Mouse (Mus musculus): ENCODE results near the gene Anapc11. TPM values are rescaled to one million over a fixed set of nuclear protein-coding genes. Genes with fewer than 3 reads are reported as not detected.
A peak's percentile ranks its signal among the peaks of the same experiment; 100 is the strongest.

Anapc11 gene
- polyA plus RNA-seq, 1 experiment from 2014 or later: 126 TPM

- Histone ChIP-seq H3K4me3 (ENCODE audit: low read depth, low read length) (peak within 1 kb of the TSS; percentile 98), H3K27me3 (ENCODE audit: control insufficient read depth, insufficient read depth, low read length) (no peaks in the 10 kb centered on the region), H3K36me3 (ENCODE audit: control insufficient read depth, insufficient read depth, low read length) (peaks cover 13% of the 10 kb centered on the region), H3K4me2 (replicated peaks; ENCODE audit: low read depth) (peak within 1 kb of the TSS; percentile 80), H3K27ac (replicated peaks) (peak within 1 kb of the TSS; percentile 96), H3K9me3 (ENCODE audit: control insufficient read depth, low read length) (no peaks in the 10 kb centered on the region), H3K4me1 (replicated peaks; ENCODE audit: control insufficient read depth, insufficient read depth) (peaks cover 4% of the 10 kb centered on the region; the same call in 1 of the 2 replicates), H3K9ac (ENCODE audit: low read length) (peak within 1 kb of the TSS; percentile 96)
- TF ChIP-seq EP300 (optimal IDR thresholded peaks at IDR 0.05): no peak
- under 1% methylated on average over 90 of the region's 94 CpGs for WGBS
- DNase-seq (ENCODE audit: low spot score): peak; percentile 100
- ATAC-seq (ENCODE audit: low FRiP score, low TSS enrichment): peak; percentile 96
Measured at GRCm38 (mm10) chr11:120572752-120573584, 25.3 kb upstream of the Anapc11 start, which contains the start of gene P4hb. Gene P4hb (minus strand): TSS chr11:120573253.

GRCm38 (mm10) chr11:120573585-120574277 is 24.5 kb upstream of the Anapc11 start:
- Histone ChIP-seq H3K4me3 (ENCODE audit: low read depth, low read length) (peak overlapping the region; percentile 98), H3K27me3 (ENCODE audit: control insufficient read depth, insufficient read depth, low read length) (no peaks in the 10 kb centered on the region), H3K27ac (replicated peaks) (peak overlapping the region; percentile 96), H3K9ac (ENCODE audit: low read length) (peak overlapping the region; percentile 81), H3K9me3 (ENCODE audit: control insufficient read depth, low read length) (no peaks in the 10 kb centered on the region), H3K4me2 (replicated peaks; ENCODE audit: low read depth) (peak overlapping the region; percentile 79), H3K36me3 (ENCODE audit: control insufficient read depth, insufficient read depth, low read length) (peaks cover 13% of the 10 kb centered on the region), H3K4me1 (replicated peaks; ENCODE audit: control insufficient read depth, insufficient read depth) (peaks cover 4% of the 10 kb centered on the region; the same call in 1 of the 2 replicates)
- ATAC-seq (ENCODE audit: low FRiP score, low TSS enrichment) (peak; percentile 5; the same call in 1 of the 2 replicates), DNase-seq (ENCODE audit: low spot score) (no peak)
- no peak for TF ChIP-seq CTCF (IDR thresholded peaks at IDR 0.05; ENCODE audit: low read depth)
- no peak for TF ChIP-seq EP300 (optimal IDR thresholded peaks at IDR 0.05)
- WGBS: under 1% methylated on average over 23 of the region's 23 CpGs

- H3K27ac ChIP-seq (replicated peaks): peak overlapping the region; percentile 45; the same call in 1 of the 2 replicates
Measured at GRCm38 (mm10) chr11:120574278-120574600, 24.0 kb upstream of the Anapc11 start.

GRCm38 (mm10) chr11:120575046-120575445 is 23.2 kb upstream of the Anapc11 start:
- ATAC-seq (ENCODE audit: low FRiP score, low TSS enrichment): no peak
- WGBS: 78% methylated on average over 2 of the region's 2 CpGs
- no peak overlapping the region for H3K9ac ChIP-seq (ENCODE audit: low read length)
- DNase-seq (ENCODE audit: low spot score): no peak
- H3K4me2 ChIP-seq (replicated peaks; ENCODE audit: low read depth): no peak overlapping the region
- H3K4me3 ChIP-seq (ENCODE audit: low read depth, low read length): no peak overlapping the region
- no peaks in the 10 kb centered on the region for H3K9me3 ChIP-seq (ENCODE audit: control insufficient read depth, low read length)
- H3K27me3 ChIP-seq (ENCODE audit: control insufficient read depth, insufficient read depth, low read length): no peaks in the 10 kb centered on the region
- H3K36me3 ChIP-seq (ENCODE audit: control insufficient read depth, insufficient read depth, low read length): peaks cover 19% of the 10 kb centered on the region
- peaks cover 5% of the 10 kb centered on the region for H3K4me1 ChIP-seq (replicated peaks; ENCODE audit: control insufficient read depth, insufficient read depth)
- TF ChIP-seq EP300 (optimal IDR thresholded peaks at IDR 0.05) (no peak), CTCF (IDR thresholded peaks at IDR 0.05; ENCODE audit: low read depth) (no peak)
- H3K27ac ChIP-seq (replicated peaks): no peak overlapping the region

More at GRCm38 (mm10) chr11:120574278-120574600, 24.0 kb upstream of the Anapc11 start:
- TF ChIP-seq CTCF (IDR thresholded peaks at IDR 0.05; ENCODE audit: low read depth) (no peak), EP300 (optimal IDR thresholded peaks at IDR 0.05) (no peak)
- Histone ChIP-seq H3K4me3 (ENCODE audit: low read depth, low read length) (peak overlapping the region; percentile 98), H3K4me2 (replicated peaks; ENCODE audit: low read depth) (peak overlapping the region; percentile 79), H3K9me3 (ENCODE audit: control insufficient read depth, low read length) (no peaks in the 10 kb centered on the region), H3K4me1 (replicated peaks; ENCODE audit: control insufficient read depth, insufficient read depth) (peaks cover 4% of the 10 kb centered on the region; the same call in 1 of the 2 replicates), H3K9ac (ENCODE audit: low read length) (peak overlapping the region; percentile 41; the same call in 1 of the 2 replicates), H3K27me3 (ENCODE audit: control insufficient read depth, insufficient read depth, low read length) (no peaks in the 10 kb centered on the region), H3K36me3 (ENCODE audit: control insufficient read depth, insufficient read depth, low read length) (peaks cover 17% of the 10 kb centered on the region)
- DNase-seq (ENCODE audit: low spot score) (no peak), ATAC-seq (ENCODE audit: low FRiP score, low TSS enrichment) (no peak)
- 26% methylated on average over 5 of the region's 5 CpGs for WGBS

GRCm38 (mm10) chr11:120575940-120576339 is 22.3 kb upstream of the Anapc11 start:
- Histone ChIP-seq H3K9me3 (ENCODE audit: control insufficient read depth, low read length) (no peaks in the 10 kb centered on the region), H3K36me3 (ENCODE audit: control insufficient read depth, insufficient read depth, low read length) (peaks cover 19% of the 10 kb centered on the region), H3K27ac (replicated peaks) (no peak overlapping the region), H3K27me3 (ENCODE audit: control insufficient read depth, insufficient read depth, low read length) (no peaks in the 10 kb centered on the region), H3K9ac (ENCODE audit: low read length) (no peak overlapping the region), H3K4me2 (replicated peaks; ENCODE audit: low read depth) (no peak overlapping the region), H3K4me1 (replicated peaks; ENCODE audit: control insufficient read depth, insufficient read depth) (peaks cover 8% of the 10 kb centered on the region), H3K4me3 (ENCODE audit: low read depth, low read length) (no peak overlapping the region)
- ATAC-seq (ENCODE audit: low FRiP score, low TSS enrichment) (no peak), DNase-seq (ENCODE audit: low spot score) (no peak)
- no peak for TF ChIP-seq CTCF (IDR thresholded peaks at IDR 0.05; ENCODE audit: low read depth)
- TF ChIP-seq EP300 (optimal IDR thresholded peaks at IDR 0.05): no peak
